In the genomic region with DNA sequence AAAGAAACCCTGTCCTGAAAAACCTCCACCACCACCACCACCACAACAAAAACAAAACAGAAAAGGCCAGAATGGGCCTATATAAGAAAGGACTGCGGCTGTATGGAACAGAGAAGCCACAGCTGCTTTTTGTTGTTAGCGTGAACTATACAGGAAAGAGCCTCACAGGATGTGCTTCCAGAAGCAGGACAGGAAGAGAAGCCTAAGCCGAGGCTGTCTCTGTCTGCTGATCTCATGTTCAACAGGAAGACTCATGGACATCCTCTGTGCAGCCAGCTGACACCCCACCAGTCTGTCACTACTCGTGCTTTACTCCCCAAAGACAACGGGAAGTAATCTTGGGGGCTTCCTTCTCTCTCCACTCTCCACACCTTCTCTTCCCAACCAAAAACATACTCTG, we compare ENCODE assay signal across 10 mouse cellular contexts. TPM values are rescaled to one million over a fixed set of nuclear protein-coding genes. Genes with fewer than 3 reads are reported as not detected.
DNase-seq lines count a peak whose midpoint lies in the region; ATAC-seq and TF ChIP-seq lines count a peak whose summit lies in the region.
"Had no signal": no experiment of that assay in that cellular context is flagged by ENCODE, and none has a peak within 500 bp of the region (broad histone marks: within the 10 kb centered on the region; RNA-seq: fewer than 3 reads in every experiment).

No protein-coding gene starts in this region.

- no peak overlapping the region for H3K4me2 ChIP-seq in liver, embryonic 15.5 days
- H3K4me2 ChIP-seq in midbrain, embryonic 11.5 days = no peak overlapping the region
- no peak overlapping the region for H3K4me2 ChIP-seq in hindbrain, embryonic 11.5 days (replicated peaks; ENCODE audit: low read depth, low read length)
- H3K4me2 ChIP-seq: neural tube, embryonic 12.5 days had no signal

- intact Hi-C loops in gastrocnemius, adult 2 months (cut with DNase I) = no loop called here

- H3K4me3 ChIP-seq in gastrocnemius, adult 2 months = no peak overlapping the region
- H3K4me3 ChIP-seq in liver, embryonic 15.5 days (replicated peaks) = no peak overlapping the region
- no peak overlapping the region for H3K4me3 ChIP-seq in midbrain, embryonic 11.5 days (ENCODE audit: low read depth, low read length)
- H3K4me3 ChIP-seq in hindbrain, embryonic 11.5 days (ENCODE audit: low read depth, low read length) = no peak overlapping the region
- H3K4me3 ChIP-seq: neural tube, embryonic 12.5 days had no signal

- no peak overlapping the region for H3K9ac ChIP-seq in liver, embryonic 15.5 days
- no peak overlapping the region for H3K9ac ChIP-seq in midbrain, embryonic 11.5 days (ENCODE audit: low read length)
- H3K9ac ChIP-seq in hindbrain, embryonic 11.5 days (ENCODE audit: low read depth, low read length) = no peak overlapping the region
- H3K9ac ChIP-seq: neural tube, embryonic 12.5 days had no signal

- H3K27ac ChIP-seq in gastrocnemius, adult 2 months = peak overlapping the region; percentile 35; the same call in 1 of the 2 replicates
- peak overlapping the region; percentile 29; the same call in 1 of the 2 replicates for H3K27ac ChIP-seq in liver, embryonic 15.5 days (replicated peaks)
- H3K27ac ChIP-seq in midbrain, embryonic 11.5 days (ENCODE audit: low read depth, low read length) = no peak overlapping the region
- H3K27ac ChIP-seq in hindbrain, embryonic 11.5 days (ENCODE audit: low read depth, low read length) = no peak overlapping the region
- H3K27ac ChIP-seq: neural tube, embryonic 12.5 days had no signal

- no peak for TF ChIP-seq CTCF in gastrocnemius, adult 2 months (IDR thresholded peaks at IDR 0.05)

- no peak for DNase-seq in gastrocnemius, adult 2 months
- DNase-seq in gastrocnemius, adult 18-20 months (ENCODE audit: low spot score) = no peak
- peak; percentile 22 for DNase-seq in thymus, postnatal 14 days
- DNase-seq in thymus, postnatal 10 days (ENCODE audit: low spot score in 2 of 2) = no peak
- DNase-seq in midbrain, embryonic 11.5 days (ENCODE audit: low spot score, missing footprints) = no peak
- DNase-seq in hindbrain, embryonic 11.5 days (ENCODE audit: low spot score) = no peak
- no peak for DNase-seq in left cerebral cortex, adult 8-10 months (ENCODE audit: low spot score in 2 of 2)
- DNase-seq: right cerebral cortex, postnatal 4 days had no signal

- WGBS in liver, embryonic 15.5 days (ENCODE audit: insufficient replicate concordance) = 37% methylated on average over 5 of the region's 5 CpGs
- WGBS in midbrain, embryonic 11.5 days = 89% methylated on average over 5 of the region's 5 CpGs
- WGBS in hindbrain, embryonic 11.5 days = 88% methylated on average over 5 of the region's 5 CpGs

- no peaks in the 10 kb centered on the region; the same call in 1 of the 2 replicates for H3K4me1 ChIP-seq in liver, embryonic 15.5 days (replicated peaks)
- H3K4me1 ChIP-seq in midbrain, embryonic 11.5 days (ENCODE audit: control insufficient read depth, insufficient read depth, low read length) = no peaks in the 10 kb centered on the region
- no peaks in the 10 kb centered on the region for H3K4me1 ChIP-seq in hindbrain, embryonic 11.5 days (replicated peaks; ENCODE audit: control insufficient read depth, insufficient read depth, low read length)
- H3K4me1 ChIP-seq: neural tube, embryonic 12.5 days had no signal

- H3K36me3 ChIP-seq in liver, embryonic 15.5 days (replicated peaks) = peaks cover 66% of the 10 kb centered on the region
- H3K36me3 ChIP-seq in midbrain, embryonic 11.5 days (ENCODE audit: control insufficient read depth, insufficient read depth, low read length) = peaks cover 10% of the 10 kb centered on the region
- peaks cover 14% of the 10 kb centered on the region; the same call in 1 of the 2 replicates for H3K36me3 ChIP-seq in hindbrain, embryonic 11.5 days (ENCODE audit: control insufficient read depth, insufficient read depth, low read length)

- no peak for ATAC-seq in liver, embryonic 15.5 days (ENCODE audit: insufficient read depth)
- no peak for ATAC-seq in midbrain, embryonic 11.5 days (ENCODE audit: low FRiP score)
- ATAC-seq in hindbrain, embryonic 11.5 days (ENCODE audit: low FRiP score) = no peak

- no peaks in the 10 kb centered on the region for H3K9me3 ChIP-seq in liver, embryonic 15.5 days (replicated peaks)
- no peaks in the 10 kb centered on the region for H3K9me3 ChIP-seq in midbrain, embryonic 11.5 days (ENCODE audit: control insufficient read depth, low read length)
- H3K9me3 ChIP-seq in hindbrain, embryonic 11.5 days (ENCODE audit: control insufficient read depth, low read length) = no peaks in the 10 kb centered on the region
- H3K9me3 ChIP-seq: neural tube, embryonic 12.5 days had no signal

- H3K27me3 ChIP-seq in liver, embryonic 15.5 days = no peaks in the 10 kb centered on the region
- H3K27me3 ChIP-seq in midbrain, embryonic 11.5 days (ENCODE audit: control insufficient read depth, insufficient read depth, low read length) = no peaks in the 10 kb centered on the region
- no peaks in the 10 kb centered on the region for H3K27me3 ChIP-seq in hindbrain, embryonic 11.5 days (ENCODE audit: control insufficient read depth, insufficient read depth, low read length)
- H3K27me3 ChIP-seq: neural tube, embryonic 12.5 days had no signal

RNA-seq across cellular contexts. Expression of a gene that starts 57.3 kb away (rescaled TPM):
- total RNA-seq in gastrocnemius, adult 2 months (2021) = 1 to 10 TPM; 4.4 to 7.3 TPM
- total RNA-seq in gastrocnemius, adult 18-20 months (2021) = 1 to 10 TPM; 3.7 to 8.5 TPM
- polyA plus RNA-seq in liver, embryonic 15.5 days (2015; fragmentation: Nextera tagmentation; extraction: Ambion mirVana) = 23.0 and 23.4 TPM in 2 replicates
- polyA plus RNA-seq in midbrain, embryonic 11.5 days (2014; fragmentation: Nextera tagmentation; extraction: Ambion mirVana) = 566 and 605 TPM in 2 replicates
- polyA plus RNA-seq in hindbrain, embryonic 11.5 days (2014; fragmentation: Nextera tagmentation; extraction: Ambion mirVana) = 570 and 615 TPM in 2 replicates
- 100 to 1,000 TPM; 218 to 276 (median 259) TPM for total RNA-seq in left cerebral cortex, adult 8-10 months (2022)

Comparison
In these comparisons a context has a peak if more than half of its experiments do, and no peak if none do; other contexts are left out.
1. H3K27ac ChIP-seq: peak in gastrocnemius, adult 2 months (single experiment) and liver, embryonic 15.5 days (single experiment); none in midbrain, embryonic 11.5 days (single experiment) and hindbrain, embryonic 11.5 days (single experiment).
2. RNA of a gene that starts 57.3 kb away (total RNA-seq): 218 to 276 TPM in left cerebral cortex, adult 8-10 months; 3.7 to 8.5 TPM in gastrocnemius, adult 18-20 months and 4.4 to 7.3 TPM in gastrocnemius, adult 2 months; every median in the first group is over 10 times any median in the second.